Mouse (Mus musculus) thymus, postnatal 10 days (tissue): ENCODE measurements around the gene Lrrc74b.
"Not testable (repeated sequence)": the region's sequence is repeated elsewhere in the genome, so short reads cannot be mapped to it uniquely, and the experiment has no call there.

Source experiments
- DNase-seq, 2 experiments: peaks; one replicate each; pipeline ENCODE4 v3.0.0; 2021; ENCODE audit warnings: low spot score in 2 of 2

Lrrc74b gene

GRCm38 (mm10) chr16:17561128-17561750, at the start of gene Lrrc74b:
Gene Lrrc74b, minus strand, starts transcription at chr16:17561247.
- DNase-seq = no peak

GRCm38 (mm10) chr16:17605684-17606083, 44.6 kb upstream of the Lrrc74b start:
- DNase-seq = no peak

- no peak for DNase-seq
Measured at GRCm38 (mm10) chr16:17604941-17605340, 43.9 kb upstream of the Lrrc74b start.

GRCm38 (mm10) chr16:17600944-17601562, 40.0 kb upstream of the Lrrc74b start:
- DNase-seq = peak in 1 of 2 experiments; percentile 13

GRCm38 (mm10) chr16:17590731-17591130, 29.7 kb upstream of the Lrrc74b start:
- no peak for DNase-seq

GRCm38 (mm10) chr16:17584555-17584954, 23.5 kb upstream of the Lrrc74b start:
- no peak for DNase-seq

GRCm38 (mm10) chr16:17583064-17583463, 22.0 kb upstream of the Lrrc74b start, which contains the start of gene Slc7a4:
Gene Slc7a4, minus strand, starts transcription at chr16:17583214.
- peak in 1 of 2 experiments; percentile 22 for DNase-seq

GRCm38 (mm10) chr16:17576825-17577215, 15.8 kb upstream of the Lrrc74b start:
- DNase-seq = no peak

- no peak for DNase-seq
Measured at GRCm38 (mm10) chr16:17575870-17576824, 15.1 kb upstream of the Lrrc74b start.

GRCm38 (mm10) chr16:17566186-17566585, 5.1 kb upstream of the Lrrc74b start:
- no peak for DNase-seq

- no peak for DNase-seq
Measured at GRCm38 (mm10) chr16:17564771-17565170, 3.7 kb upstream of the Lrrc74b start.

- no peak for DNase-seq
Measured at GRCm38 (mm10) chr16:17564221-17564620, 3.2 kb upstream of the Lrrc74b start.

- DNase-seq = no peak
Measured at GRCm38 (mm10) chr16:17563580-17563979, 2.5 kb upstream of the Lrrc74b start.

GRCm38 (mm10) chr16:17561751-17562208, 733 bp upstream of the Lrrc74b start, which contains the start of gene P2rx6:
Gene P2rx6, plus strand, starts transcription at chr16:17561885.
- DNase-seq = no peak

GRCm38 (mm10) chr16:17559396-17560027, 1.5 kb downstream of the Lrrc74b start:
- no peak for DNase-seq

- DNase-seq = no peak
Measured at GRCm38 (mm10) chr16:17558811-17559210, 2.2 kb downstream of the Lrrc74b start.

GRCm38 (mm10) chr16:17557947-17558480, 3.0 kb downstream of the Lrrc74b start:
- peak in 1 of 2 experiments; percentile 66 for DNase-seq

GRCm38 (mm10) chr16:17556907-17557306, 4.1 kb downstream of the Lrrc74b start:
- DNase-seq = no peak

GRCm38 (mm10) chr16:17556180-17556579, 4.9 kb downstream of the Lrrc74b start:
- DNase-seq = no peak

GRCm38 (mm10) chr16:17554702-17555101, 6.3 kb downstream of the Lrrc74b start:
- not testable (repeated sequence) for DNase-seq
